Mouse (Mus musculus): ENCODE measurements around the gene Tsg101. TPM values are rescaled to one million over a fixed set of nuclear protein-coding genes. Genes with fewer than 3 reads are reported as not detected.

The Tsg101 gene
- polyA plus RNA-seq (2012; ENCODE audit: insufficient read depth, insufficient read length, missing spikeins), result 103 and 112 TPM in 2 replicates

DNA sequence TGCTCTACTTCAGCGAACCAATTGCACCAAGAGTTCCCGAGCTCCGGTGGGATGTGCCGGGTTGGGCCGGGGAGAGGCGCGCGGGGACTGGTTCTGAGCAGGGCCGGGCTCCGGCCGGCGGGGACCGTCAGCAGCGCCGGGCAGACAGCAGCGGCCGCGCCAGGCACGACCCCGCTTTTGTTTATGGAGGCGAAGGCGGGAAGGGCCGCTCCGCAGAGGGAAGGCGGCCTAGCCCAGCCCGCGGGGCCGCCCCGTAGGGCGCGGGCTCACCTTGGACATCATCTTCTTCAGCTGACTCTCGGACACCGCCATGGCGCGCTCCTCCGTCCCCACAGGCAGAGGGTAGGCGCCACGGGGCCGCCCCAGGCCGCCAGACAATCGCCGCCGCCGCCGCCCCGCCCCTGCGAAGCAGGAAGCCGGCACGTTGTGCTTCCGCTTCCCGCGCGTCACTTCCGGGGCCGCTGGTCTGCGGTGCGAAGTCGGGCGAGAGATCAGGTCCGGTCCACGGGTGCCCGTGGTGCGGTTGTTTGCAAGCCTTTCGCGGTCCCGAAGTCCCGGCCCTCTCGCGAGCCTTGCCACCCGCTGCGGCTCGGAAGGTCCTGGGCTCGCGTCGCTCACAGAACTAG, at the start of gene Tsg101:
Gene Tsg101, minus strand, starts transcription at position 419 of the 626 bp plus-strand sequence.
- peak within 1 kb of the TSS; percentile 88 for H3K27ac ChIP-seq (ENCODE audit: insufficient read depth, low read depth, low read length)
- peaks cover 26% of the 10 kb centered on the region for H3K4me1 ChIP-seq (ENCODE audit: control insufficient read depth, insufficient read depth, low read length)
- TF ChIP-seq CTCF (IDR thresholded peaks at IDR 0.05; ENCODE audit: low read depth, low read length) (no peak), POLR2A (IDR thresholded peaks at IDR 0.05; ENCODE audit: borderline replicate concordance, low read depth, low read length) (no peak)
- peak within 1 kb of the TSS; percentile 99 for H3K4me3 ChIP-seq (ENCODE audit: insufficient read depth, low read length)

- Histone ChIP-seq H3K4me3 (ENCODE audit: insufficient read depth, low read length) (no peak overlapping the region), H3K27ac (ENCODE audit: insufficient read depth, low read depth, low read length) (no peak overlapping the region), H3K4me1 (ENCODE audit: control insufficient read depth, insufficient read depth, low read length) (peaks cover 7% of the 10 kb centered on the region)
- TF ChIP-seq POLR2A (IDR thresholded peaks at IDR 0.05; ENCODE audit: borderline replicate concordance, low read depth, low read length) (no peak), CTCF (IDR thresholded peaks at IDR 0.05; ENCODE audit: low read depth, low read length) (no peak)
These were observed 44.3 kb upstream of the Tsg101 start for GRCm38 (mm10) chr7:46964070-46964469.

DNA sequence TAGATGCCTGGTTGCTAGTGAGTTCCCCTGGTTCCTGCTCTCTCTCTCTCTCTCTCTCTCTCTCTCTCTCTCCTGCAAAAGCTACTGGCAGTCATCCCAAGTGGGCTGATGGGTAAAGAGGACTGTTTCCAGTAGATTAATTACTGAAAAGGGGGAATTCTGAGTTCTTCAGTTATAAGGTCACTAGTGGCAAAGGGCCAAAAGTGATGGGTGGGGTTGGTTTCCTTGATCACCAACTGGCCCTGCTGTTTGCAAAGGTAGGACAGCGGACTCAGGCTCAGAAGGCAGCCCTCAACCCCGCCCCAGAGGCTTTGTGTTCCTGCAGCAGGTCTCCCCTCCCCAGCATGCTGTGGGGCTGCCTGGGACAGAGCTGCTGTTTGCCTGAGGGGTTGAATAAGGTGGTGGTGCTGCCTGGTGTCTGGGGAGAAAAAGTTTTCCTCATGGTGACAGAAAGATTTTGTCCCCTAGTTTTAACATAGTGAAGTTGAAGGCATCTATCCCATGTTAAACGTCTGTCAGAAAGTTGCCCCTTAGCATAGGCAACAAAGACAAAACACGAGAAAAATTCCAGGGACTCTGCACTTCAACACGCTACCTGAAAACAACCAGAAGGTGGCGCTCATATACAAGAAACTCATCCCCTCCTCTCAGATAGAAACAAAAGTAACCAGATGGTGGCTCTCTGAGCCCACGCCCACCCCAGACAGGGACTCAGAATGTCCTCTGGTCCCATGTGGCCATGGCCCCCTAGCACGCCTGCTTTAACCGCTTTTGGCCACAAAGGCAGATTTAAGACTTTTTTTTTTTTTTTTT, 43.2 kb upstream of the Tsg101 start:
- TF ChIP-seq CTCF (IDR thresholded peaks at IDR 0.05; ENCODE audit: low read depth, low read length) (peak; percentile 71), POLR2A (IDR thresholded peaks at IDR 0.05; ENCODE audit: borderline replicate concordance, low read depth, low read length) (no peak)
- no peak overlapping the region for H3K27ac ChIP-seq (ENCODE audit: insufficient read depth, low read depth, low read length)
- H3K4me1 ChIP-seq (ENCODE audit: control insufficient read depth, insufficient read depth, low read length), result peaks cover 10% of the 10 kb centered on the region
- no peak overlapping the region for H3K4me3 ChIP-seq (ENCODE audit: insufficient read depth, low read length)

DNA sequence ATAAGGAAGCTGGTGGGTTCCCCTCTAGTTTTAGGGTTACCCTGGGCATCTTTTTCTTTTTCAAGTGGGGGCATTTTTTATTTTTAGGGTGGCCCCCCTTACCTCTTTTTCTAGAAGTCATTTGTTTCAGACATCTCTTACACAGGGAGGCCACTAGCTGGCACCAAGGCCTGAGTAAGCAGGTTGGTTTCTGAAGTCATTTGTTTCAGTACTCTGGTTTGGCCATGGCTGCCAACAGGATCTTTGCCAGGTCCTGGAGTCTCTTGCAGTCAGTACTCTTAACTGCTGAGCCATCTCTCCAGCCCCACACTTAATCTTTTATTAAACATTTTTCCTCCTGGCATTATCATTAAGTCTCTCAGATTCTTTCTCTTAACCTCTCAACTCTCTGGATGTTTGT, 42.4 kb upstream of the Tsg101 start:
- H3K4me1 ChIP-seq (ENCODE audit: control insufficient read depth, insufficient read depth, low read length), result peaks cover 12% of the 10 kb centered on the region

GRCm38 (mm10) chr7:46960991-46961390, 41.2 kb upstream of the Tsg101 start:
- no peak for TF ChIP-seq POLR2A (IDR thresholded peaks at IDR 0.05; ENCODE audit: borderline replicate concordance, low read depth, low read length)
- TF ChIP-seq CTCF (IDR thresholded peaks at IDR 0.05; ENCODE audit: low read depth, low read length), result no peak
- H3K4me1 ChIP-seq (ENCODE audit: control insufficient read depth, insufficient read depth, low read length), result peaks cover 13% of the 10 kb centered on the region
- no peak overlapping the region for H3K4me3 ChIP-seq (ENCODE audit: insufficient read depth, low read length)
- H3K27ac ChIP-seq (ENCODE audit: insufficient read depth, low read depth, low read length), result no peak overlapping the region

More for the DNA sequence above, 42.4 kb upstream of the Tsg101 start:
- Histone ChIP-seq H3K4me3 (ENCODE audit: insufficient read depth, low read length) (no peak overlapping the region), H3K27ac (ENCODE audit: insufficient read depth, low read depth, low read length) (no peak overlapping the region)
- no peak for TF ChIP-seq POLR2A (IDR thresholded peaks at IDR 0.05; ENCODE audit: borderline replicate concordance, low read depth, low read length)
- TF ChIP-seq CTCF (IDR thresholded peaks at IDR 0.05; ENCODE audit: low read depth, low read length), result no peak

DNA sequence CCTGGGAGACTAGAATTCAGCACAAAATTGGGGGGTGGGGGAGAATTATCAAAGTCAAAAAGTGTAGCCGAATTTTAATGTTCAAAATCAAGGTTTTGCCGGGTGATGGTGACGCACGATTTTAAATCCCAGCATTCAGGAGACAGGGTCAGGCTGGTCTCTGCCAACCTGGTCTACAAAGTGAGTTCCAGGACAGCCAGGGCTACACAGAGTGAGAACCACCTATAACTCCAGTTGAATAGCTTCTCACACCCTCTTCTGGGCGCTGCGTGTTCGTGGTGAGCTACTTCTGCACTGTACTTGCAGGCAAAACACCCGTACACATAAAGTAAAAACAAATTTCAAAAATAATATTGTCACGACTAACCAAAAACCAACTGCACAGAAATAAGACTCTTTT, 39.1 kb upstream of the Tsg101 start:
- Histone ChIP-seq H3K27ac (ENCODE audit: insufficient read depth, low read depth, low read length) (no peak overlapping the region), H3K4me3 (ENCODE audit: insufficient read depth, low read length) (peak overlapping the region; percentile 94; the same call in 1 of the 2 replicates), H3K4me1 (ENCODE audit: control insufficient read depth, insufficient read depth, low read length) (peaks cover 11% of the 10 kb centered on the region)
- TF ChIP-seq POLR2A (IDR thresholded peaks at IDR 0.05; ENCODE audit: borderline replicate concordance, low read depth, low read length) (no peak), CTCF (IDR thresholded peaks at IDR 0.05; ENCODE audit: low read depth, low read length) (no peak)

GRCm38 (mm10) chr7:46957831-46958691, 38.3 kb upstream of the Tsg101 start, which contains the start of gene Uevld:
Gene Uevld, minus strand, starts transcription at chr7:46958527.
- Histone ChIP-seq H3K4me3 (ENCODE audit: insufficient read depth, low read length) (peak within 1 kb of the TSS; percentile 94), H3K4me1 (ENCODE audit: control insufficient read depth, insufficient read depth, low read length) (peaks cover 6% of the 10 kb centered on the region), H3K27ac (ENCODE audit: insufficient read depth, low read depth, low read length) (no peak within 1 kb of the TSS)
- TF ChIP-seq CTCF (IDR thresholded peaks at IDR 0.05; ENCODE audit: low read depth, low read length), result no peak

GRCm38 (mm10) chr7:46935847-46936246, 16.1 kb upstream of the Tsg101 start:
- Histone ChIP-seq H3K4me3 (ENCODE audit: insufficient read depth, low read length) (no peak overlapping the region), H3K27ac (ENCODE audit: insufficient read depth, low read depth, low read length) (no peak overlapping the region), H3K4me1 (ENCODE audit: control insufficient read depth, insufficient read depth, low read length) (no peaks in the 10 kb centered on the region)
- TF ChIP-seq CTCF (IDR thresholded peaks at IDR 0.05; ENCODE audit: low read depth, low read length), result no peak
- TF ChIP-seq POLR2A (IDR thresholded peaks at IDR 0.05; ENCODE audit: borderline replicate concordance, low read depth, low read length), result no peak

DNA sequence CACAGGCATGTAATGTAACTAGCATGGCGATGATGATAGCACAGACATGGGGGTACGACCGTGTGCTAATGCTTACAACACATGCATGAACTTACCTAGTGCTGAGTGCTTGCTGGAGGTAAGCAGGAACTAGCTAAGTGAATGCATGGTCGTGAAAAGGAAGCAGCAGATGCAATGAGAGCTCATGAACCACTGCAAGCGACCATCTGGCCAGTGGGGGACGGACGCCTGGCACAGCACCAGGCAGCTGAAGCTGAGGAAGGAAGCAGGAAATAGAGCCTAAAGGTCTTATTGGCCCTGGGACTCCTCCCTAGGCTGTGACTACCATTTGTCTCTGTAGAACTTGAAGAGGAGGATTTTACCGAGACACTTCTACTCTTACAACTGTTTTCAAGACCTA, 15.0 kb upstream of the Tsg101 start:
- no peak for TF ChIP-seq CTCF (IDR thresholded peaks at IDR 0.05; ENCODE audit: low read depth, low read length)
- no peak for TF ChIP-seq POLR2A (IDR thresholded peaks at IDR 0.05; ENCODE audit: borderline replicate concordance, low read depth, low read length)
- Histone ChIP-seq H3K4me1 (ENCODE audit: control insufficient read depth, insufficient read depth, low read length) (no peaks in the 10 kb centered on the region), H3K27ac (ENCODE audit: insufficient read depth, low read depth, low read length) (no peak overlapping the region), H3K4me3 (ENCODE audit: insufficient read depth, low read length) (no peak overlapping the region)

Measured in bone marrow macrophage, adult 2 months (primary cell).